In genomic region chr17:73008901-73009300, GRCm38 (mm10) we compare ENCODE assay signal across 7 mouse cellular contexts.
DNase-seq lines count a peak whose midpoint lies in the region; ATAC-seq lines count a peak whose summit lies in the region.

No protein-coding gene starts in this region.

- no peak overlapping the region for H3K27ac ChIP-seq in embryonic facial prominence, embryonic 11.5 days (replicated peaks; ENCODE audit: low read depth, low read length)
- peak overlapping the region; percentile 26; the same call in 1 of the 2 replicates for H3K27ac ChIP-seq in intestine, embryonic 16.5 days (ENCODE audit: low read length)

- peak; percentile 31 for DNase-seq in 3134 (ENCODE audit: extremely low read depth, insufficient read length, low spot score)
- DNase-seq in 416B (ENCODE audit: low read depth), result peak; percentile 63
- DNase-seq in adrenal gland, postnatal 25 days, result peak; percentile 63
- DNase-seq in embryonic facial prominence, embryonic 11.5 days (ENCODE audit: low spot score), result peak; percentile 66
- DNase-seq in lung, adult 18-20 months, result peak; percentile 56 to 67
- peak; percentile 10 for DNase-seq in right cerebral cortex, postnatal 25 days

- H3K4me3 ChIP-seq in embryonic facial prominence, embryonic 11.5 days (ENCODE audit: low read depth, low read length), result no peak overlapping the region
- H3K4me3 ChIP-seq in intestine, embryonic 16.5 days (ENCODE audit: low read length), result no peak overlapping the region

- H3K27me3 ChIP-seq in embryonic facial prominence, embryonic 11.5 days (ENCODE audit: control insufficient read depth, insufficient read depth, low read length), result no peaks in the 10 kb centered on the region
- no peaks in the 10 kb centered on the region for H3K27me3 ChIP-seq in intestine, embryonic 16.5 days (replicated peaks; ENCODE audit: control insufficient read depth, insufficient read depth, low read length)

- H3K36me3 ChIP-seq in embryonic facial prominence, embryonic 11.5 days (replicated peaks; ENCODE audit: control insufficient read depth, insufficient read depth, low read depth, low read length), result no peaks in the 10 kb centered on the region
- no peaks in the 10 kb centered on the region for H3K36me3 ChIP-seq in intestine, embryonic 16.5 days (ENCODE audit: control insufficient read depth, insufficient read depth, low read length)

- no peak for ATAC-seq in embryonic facial prominence, embryonic 11.5 days (replicated peaks; ENCODE audit: insufficient number of reproducible peaks, low FRiP score, low TSS enrichment, low read depth)
- no peak for ATAC-seq in intestine, embryonic 16.5 days

- no peak overlapping the region for H3K9ac ChIP-seq in embryonic facial prominence, embryonic 11.5 days (replicated peaks; ENCODE audit: low read length)
- H3K9ac ChIP-seq in intestine, embryonic 16.5 days (ENCODE audit: low read depth, low read length), result no peak overlapping the region

- H3K4me1 ChIP-seq in embryonic facial prominence, embryonic 11.5 days (ENCODE audit: control insufficient read depth, insufficient read depth, low read length), result no peaks in the 10 kb centered on the region; the same call in 1 of the 2 replicates
- peaks cover 8% of the 10 kb centered on the region for H3K4me1 ChIP-seq in intestine, embryonic 16.5 days (ENCODE audit: control insufficient read depth, insufficient read depth, low read length)

- H3K4me2 ChIP-seq in embryonic facial prominence, embryonic 11.5 days (ENCODE audit: low read depth, low read length), result no peak overlapping the region
- no peak overlapping the region for H3K4me2 ChIP-seq in intestine, embryonic 16.5 days (ENCODE audit: low read depth, low read length)

- H3K9me3 ChIP-seq in embryonic facial prominence, embryonic 11.5 days (replicated peaks; ENCODE audit: control insufficient read depth, low read length), result no peaks in the 10 kb centered on the region
- no peaks in the 10 kb centered on the region for H3K9me3 ChIP-seq in intestine, embryonic 16.5 days (ENCODE audit: control insufficient read depth, low read length)

- WGBS in embryonic facial prominence, embryonic 11.5 days, result 59% methylated on average over 4 of the region's 4 CpGs
- 54% methylated on average over 4 of the region's 4 CpGs for WGBS in intestine, embryonic 16.5 days

Comparison
In these comparisons a context has a peak if more than half of its experiments do, and no peak if none do; other contexts are left out.
1. DNase-seq: peak in every context shown above with its lines; median percentile 66 in embryonic facial prominence, embryonic 11.5 days; 63 in 416B; 63 in adrenal gland, postnatal 25 days; 62 in lung, adult 18-20 months; 31 in 3134; 10 in right cerebral cortex, postnatal 25 days.